Mouse (Mus musculus) adrenal gland, adult 2 months (tissue): ENCODE measurements around the gene Caln1. TPM values are rescaled to one million over a fixed set of nuclear protein-coding genes. Genes with fewer than 3 reads are reported as not detected.

ENCODE experiments used
- DNase-seq: peaks from one replicate; pipeline ENCODE4 v3.0.0; 2021
- polyA plus RNA-seq: library from polyadenylated mRNA; depleted of rRNA; stranded (reverse); fragments of >200 nt; gene quantifications from 2 replicates; pipeline ENCODE4 v1.2.3, GENCODE M21; 2012
- total RNA-seq, 2 experiments: library from RNA; stranded (reverse); gene quantifications; 2 replicates each; pipeline ENCODE4 v1.2.3; 2021

Caln1 gene
- total and polyA plus RNA-seq, 3 experiments: 19.4 to 46.2 (median 33.7) TPM

GRCm38 (mm10) chr5:130811266-130811665, 442.0 kb downstream of the Caln1 start:
- peak; percentile 30 for DNase-seq

- no peak for DNase-seq
These were observed 442.7 kb downstream of the Caln1 start for GRCm38 (mm10) chr5:130811966-130812365.

GRCm38 (mm10) chr5:130812556-130812955, 443.3 kb downstream of the Caln1 start:
- DNase-seq: no peak

GRCm38 (mm10) chr5:130813089-130813488, 443.8 kb downstream of the Caln1 start:
- no peak for DNase-seq

GRCm38 (mm10) chr5:130815352-130815751, 446.1 kb downstream of the Caln1 start:
- DNase-seq: no peak

GRCm38 (mm10) chr5:130820021-130820648, 450.9 kb downstream of the Caln1 start:
- DNase-seq: peak; percentile 27

GRCm38 (mm10) chr5:130820661-130821060, 451.4 kb downstream of the Caln1 start:
- DNase-seq: no peak

- DNase-seq: no peak
These were observed 456.5 kb downstream of the Caln1 start for GRCm38 (mm10) chr5:130825797-130826196.

GRCm38 (mm10) chr5:130848562-130848961, 479.3 kb downstream of the Caln1 start:
- DNase-seq: no peak

- no peak for DNase-seq
These were observed 480.4 kb downstream of the Caln1 start for GRCm38 (mm10) chr5:130849610-130850009.

- no peak for DNase-seq
These were observed 482.9 kb downstream of the Caln1 start for GRCm38 (mm10) chr5:130852182-130852581.

GRCm38 (mm10) chr5:130853371-130853770, 484.1 kb downstream of the Caln1 start:
- peak; percentile 81 for DNase-seq

- DNase-seq: no peak
These were observed 485.2 kb downstream of the Caln1 start for GRCm38 (mm10) chr5:130854430-130854829.

- DNase-seq: peak; percentile 15
These were observed 488.9 kb downstream of the Caln1 start for GRCm38 (mm10) chr5:130858148-130858547.

- no peak for DNase-seq
These were observed 489.5 kb downstream of the Caln1 start for GRCm38 (mm10) chr5:130858706-130859105.

GRCm38 (mm10) chr5:130859736-130860135, 490.5 kb downstream of the Caln1 start:
- DNase-seq: no peak

- peak; percentile 9 for DNase-seq
These were observed 493.0 kb downstream of the Caln1 start for GRCm38 (mm10) chr5:130862302-130862701.

- DNase-seq: no peak
These were observed 500.6 kb downstream of the Caln1 start for GRCm38 (mm10) chr5:130869869-130870268.

- no peak for DNase-seq
These were observed 501.8 kb downstream of the Caln1 start for GRCm38 (mm10) chr5:130871086-130871485.

GRCm38 (mm10) chr5:130875391-130875790, 506.1 kb downstream of the Caln1 start:
- DNase-seq: no peak

GRCm38 (mm10) chr5:130880331-130880730, 511.1 kb downstream of the Caln1 start:
- DNase-seq: no peak

GRCm38 (mm10) chr5:130891735-130892134, 522.5 kb downstream of the Caln1 start:
- no peak for DNase-seq

- no peak for DNase-seq
These were observed 526.7 kb downstream of the Caln1 start for GRCm38 (mm10) chr5:130895991-130896390.
